Mouse (Mus musculus): ENCODE data around the gene Azi2. TPM values are rescaled to one million over a fixed set of nuclear protein-coding genes. Genes with fewer than 3 reads are reported as not detected.
A peak's percentile ranks its signal among the peaks of the same experiment; 100 is the strongest.

Azi2 gene
- total RNA-seq, 2 experiments from 2014 or later = 59.5 to 66.4 TPM

DNA sequence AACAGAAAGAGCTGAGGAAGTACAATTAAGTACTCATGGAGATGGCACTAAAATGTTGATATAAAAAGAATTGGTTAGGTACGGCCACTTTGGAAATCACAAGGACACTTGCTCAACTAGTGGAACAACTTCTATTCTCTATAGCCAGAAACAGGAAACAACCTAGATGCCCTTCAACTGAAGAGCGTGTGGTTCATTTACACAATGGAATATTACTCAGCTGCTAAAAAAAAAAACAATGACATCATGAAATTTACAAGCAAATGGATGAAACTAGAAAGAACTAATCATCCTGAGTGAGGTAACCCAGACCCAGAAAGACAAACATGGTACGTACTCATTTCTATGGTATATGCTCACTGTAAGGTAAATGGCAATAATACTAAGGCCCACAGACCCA lies 33.1 kb downstream of the Azi2 start:
- no peak for ATAC-seq (replicated peaks; ENCODE audit: low FRiP score, low TSS enrichment, poor library complexity, severe bottlenecking)

DNA sequence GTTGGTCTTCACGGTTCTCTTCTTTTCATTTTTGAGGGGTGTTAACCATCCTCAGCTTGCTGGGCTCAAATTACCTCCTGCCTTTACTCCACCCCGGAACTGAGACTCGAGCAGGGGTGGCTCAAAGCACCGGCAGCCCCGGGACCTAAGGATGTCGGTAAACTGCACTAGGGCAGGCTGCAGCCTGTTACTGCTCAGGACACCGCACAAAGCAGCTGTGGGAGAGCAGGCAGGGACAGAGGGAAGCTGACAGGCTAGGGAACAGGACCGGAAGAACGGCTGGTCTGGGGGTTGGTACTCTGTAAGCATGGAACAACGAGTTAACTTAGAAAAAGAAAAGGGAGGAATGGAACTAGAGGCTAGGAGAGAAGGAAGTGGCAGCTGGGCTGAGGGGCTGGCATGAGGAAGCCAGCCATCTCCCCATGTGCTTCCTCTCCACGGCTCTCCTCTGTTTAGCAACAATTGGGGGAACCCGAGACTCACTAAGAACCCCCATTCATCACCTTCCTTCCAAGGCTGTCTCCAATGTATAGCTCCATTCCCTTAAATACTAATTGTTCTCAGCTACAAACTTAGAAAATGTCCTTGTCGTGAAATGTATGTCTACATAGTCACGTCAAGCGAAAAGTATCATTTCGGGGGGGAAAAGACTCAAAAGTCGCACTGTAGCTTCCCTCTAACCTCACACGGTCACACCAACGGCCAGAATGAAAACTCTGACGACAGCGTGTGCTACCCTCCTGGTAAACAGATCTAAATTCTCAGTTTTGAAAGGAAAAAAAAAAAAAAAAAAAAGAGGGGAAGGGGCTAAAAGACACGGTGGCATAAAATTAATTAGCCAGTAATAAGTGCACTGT lies 42.5 kb downstream of the Azi2 start:
- ATAC-seq (replicated peaks; ENCODE audit: low FRiP score, low TSS enrichment, poor library complexity, severe bottlenecking) = peak; percentile 91

DNA sequence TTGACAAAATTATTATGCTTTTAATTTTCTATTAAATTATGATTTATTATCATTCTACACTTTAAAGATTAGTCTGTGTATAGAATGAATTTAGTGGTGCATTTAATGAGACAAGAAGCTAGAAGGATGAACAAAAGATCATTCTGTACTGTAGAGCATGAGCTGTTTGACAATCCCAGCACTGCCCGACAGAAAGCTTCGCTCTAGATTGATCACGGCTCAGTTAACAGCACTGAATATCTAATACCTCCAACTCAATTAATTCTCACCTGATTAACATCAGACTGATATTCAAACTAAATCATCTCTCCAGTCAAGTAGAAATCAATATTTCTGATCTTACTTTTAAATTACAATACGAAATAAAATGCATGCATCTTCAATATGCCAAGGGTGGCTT lies 43.5 kb downstream of the Azi2 start:
- ATAC-seq (replicated peaks; ENCODE audit: low FRiP score, low TSS enrichment, poor library complexity, severe bottlenecking) = no peak

DNA sequence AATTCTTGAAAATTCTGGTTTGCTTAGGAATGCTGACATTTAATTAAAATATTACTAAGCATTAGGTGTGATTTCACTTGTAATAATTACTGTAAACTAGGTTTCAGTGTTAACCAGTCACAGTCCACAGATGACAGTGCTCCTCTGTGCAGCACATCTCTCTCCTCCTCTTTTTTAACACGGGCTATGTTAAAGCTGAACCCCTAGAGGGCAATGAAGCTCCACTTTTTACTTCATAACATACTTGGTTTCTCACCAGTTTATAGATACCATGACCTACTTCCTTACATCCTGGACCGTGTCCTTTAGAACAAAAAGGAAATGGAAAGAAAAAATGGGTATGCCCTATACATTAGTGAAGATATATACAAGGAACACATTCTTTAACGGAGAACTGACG lies 59.1 kb downstream of the Azi2 start:
- ATAC-seq (replicated peaks; ENCODE audit: low FRiP score, low TSS enrichment, poor library complexity, severe bottlenecking) = peak; percentile 79

DNA sequence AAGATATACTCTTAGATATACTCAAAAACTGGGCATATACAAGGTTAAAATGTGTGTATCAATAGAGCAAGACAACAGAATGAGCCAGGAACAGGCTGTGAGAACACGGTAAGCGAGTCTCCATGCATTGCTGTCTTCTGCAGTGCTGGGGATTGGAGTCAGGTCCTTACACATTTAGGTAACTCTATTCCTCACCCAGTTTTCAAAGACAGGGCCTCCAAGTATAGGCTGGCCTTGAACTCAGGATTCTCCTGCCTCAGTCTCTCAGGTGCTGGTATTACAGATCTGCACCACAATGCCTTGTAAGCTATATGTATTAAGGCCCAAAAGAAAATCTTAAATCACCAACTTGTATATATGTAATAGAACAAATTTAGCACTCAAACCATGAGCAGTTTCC lies 60.2 kb downstream of the Azi2 start:
- no peak for ATAC-seq (replicated peaks; ENCODE audit: low FRiP score, low TSS enrichment, poor library complexity, severe bottlenecking)

DNA sequence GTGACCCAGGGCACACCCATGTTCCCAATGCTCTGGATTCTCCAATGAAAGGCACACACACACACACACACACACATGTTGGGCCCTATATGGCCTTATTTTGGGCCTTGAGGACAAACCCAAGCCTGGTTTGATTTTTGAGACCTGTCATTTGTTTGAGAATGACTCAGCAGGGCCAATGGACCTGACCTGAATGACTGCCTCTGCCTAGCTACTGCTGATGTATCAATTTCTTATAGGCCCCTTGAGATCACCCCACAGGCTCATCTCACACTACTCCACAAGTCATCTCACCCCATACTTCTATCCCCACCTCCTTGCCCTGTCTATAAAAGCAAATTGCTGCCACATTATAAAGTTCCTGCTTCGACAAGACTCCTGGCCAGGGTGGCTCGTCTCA lies 61.5 kb downstream of the Azi2 start:
- 0 out of 2 replicates have a peak, but pooled peaks have one; percentile 35 for ATAC-seq (replicated peaks; ENCODE audit: low FRiP score, low TSS enrichment, poor library complexity, severe bottlenecking)

DNA sequence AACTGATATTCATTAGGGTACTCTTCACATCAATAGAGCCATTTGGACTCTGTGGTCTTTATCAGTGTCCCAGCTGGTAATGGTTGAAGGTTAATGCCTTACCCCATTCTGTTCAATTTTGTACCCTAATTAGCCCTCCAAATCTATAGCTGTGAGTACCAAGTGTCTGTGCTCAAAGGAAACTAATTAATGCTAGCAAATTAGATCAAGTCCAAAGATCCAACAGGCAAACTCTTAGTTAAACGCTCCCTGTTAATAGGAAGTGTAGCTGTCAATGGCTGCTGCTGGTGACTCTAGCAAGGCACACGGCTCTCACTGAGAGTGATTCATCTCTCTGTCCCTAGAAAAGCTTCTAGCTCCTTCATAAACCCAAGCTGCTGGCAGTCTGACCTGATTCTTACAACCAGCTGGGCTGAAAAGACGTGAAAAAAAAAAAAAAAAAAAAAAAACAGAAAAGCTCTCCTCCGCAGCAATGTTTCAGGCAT lies 68.3 kb downstream of the Azi2 start:
- ATAC-seq (replicated peaks; ENCODE audit: low FRiP score, low TSS enrichment, poor library complexity, severe bottlenecking) = no peak

DNA sequence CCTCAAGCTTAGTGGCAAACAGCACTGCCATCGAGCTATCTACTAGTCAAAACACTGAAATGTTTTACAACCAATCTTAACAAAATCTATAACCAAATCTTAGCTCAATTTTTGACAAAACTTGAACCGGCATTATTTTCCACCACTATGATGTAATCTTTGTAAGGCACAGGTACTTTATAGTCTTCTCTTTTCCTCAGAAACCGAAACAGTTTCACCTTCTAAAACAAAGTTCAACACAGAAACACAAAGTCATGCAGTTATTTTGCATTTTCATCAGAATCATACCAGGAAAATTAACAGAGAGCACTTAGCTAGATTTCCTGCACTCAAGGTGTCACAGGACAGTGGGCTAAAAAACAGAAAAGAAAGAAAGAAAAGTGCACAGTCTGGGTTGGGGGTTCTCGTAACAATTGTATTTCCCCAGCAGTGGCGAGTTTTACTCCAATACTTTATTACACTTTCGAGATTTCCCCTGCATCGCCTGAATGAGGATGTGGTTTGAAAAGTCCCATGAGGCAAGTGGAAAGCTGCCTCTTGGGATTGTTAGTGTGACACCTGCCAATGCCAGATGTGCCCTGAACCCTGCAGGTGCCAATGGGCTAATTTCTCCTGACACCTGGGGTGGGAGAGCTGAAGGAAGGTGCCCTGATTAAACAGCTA lies 69.5 kb downstream of the Azi2 start:
- ATAC-seq (replicated peaks; ENCODE audit: low FRiP score, low TSS enrichment, poor library complexity, severe bottlenecking) = no peak

DNA sequence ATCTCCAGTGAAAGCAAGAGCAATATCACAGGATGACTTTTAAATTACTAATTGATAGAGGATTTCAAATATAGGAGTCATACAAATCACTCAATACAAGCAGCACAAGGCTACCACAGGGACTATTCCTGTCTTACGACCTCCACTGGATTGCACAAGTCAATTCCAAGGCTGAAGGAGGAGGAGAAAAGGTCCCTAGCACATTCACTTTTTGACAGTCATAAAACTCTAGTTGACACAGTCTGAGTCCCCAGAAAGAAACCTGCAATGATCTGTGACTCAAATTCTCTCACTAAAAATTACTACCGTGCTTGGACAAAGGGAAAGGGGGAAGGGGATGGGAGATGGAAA lies 70.0 kb downstream of the Azi2 start:
- no peak for ATAC-seq (replicated peaks; ENCODE audit: low FRiP score, low TSS enrichment, poor library complexity, severe bottlenecking)

Other genes starting within 250 kb of the Azi2 start
- 52.2 and 70.7 TPM in 2 replicates for gene Cmc1, start 109.7 kb downstream of the Azi2 start, total RNA-seq (2014; fragmentation: Nextera tagmentation)
- gene Cmc1, start 109.7 kb downstream of the Azi2 start, total RNA-seq (2017) = 84.5 and 129 TPM in 2 replicates

Data from megakaryocyte-erythroid progenitor cell, adult 5-6 weeks (primary cell).